Mouse (Mus musculus) heart, postnatal 14 days (tissue): Measurements from ENCODE around the gene Olfr286. TPM values are rescaled to one million over a fixed set of nuclear protein-coding genes. Genes with fewer than 3 reads are reported as not detected.
A peak's percentile ranks its signal among the peaks of the same experiment; 100 is the strongest.

Experiments used
- DNase-seq, 2 experiments: peaks; one replicate each; pipeline ENCODE4 v3.0.0; 2021 to 2022
- intact Hi-C: fragments of 180-260 bp; cut with DNase I; formaldehyde crosslinking; loops from one replicate; pipeline ENCODE4 v1.15.1; 2025
- long read RNA-seq, 2 experiments: library from polyadenylated mRNA; stranded (forward); transcript quantifications; one replicate each; pipeline ENCODE4 v2.0.0; 2021
- total RNA-seq, 2 experiments: library from RNA; stranded (reverse); gene quantifications; 2 replicates each; pipeline ENCODE4 v1.2.3; 2021

Olfr286 gene
- total RNA-seq = not detected
- long read RNA-seq, experiment 1 = 0 reads
- long read RNA-seq, experiment 2 = 0 reads

DNA sequence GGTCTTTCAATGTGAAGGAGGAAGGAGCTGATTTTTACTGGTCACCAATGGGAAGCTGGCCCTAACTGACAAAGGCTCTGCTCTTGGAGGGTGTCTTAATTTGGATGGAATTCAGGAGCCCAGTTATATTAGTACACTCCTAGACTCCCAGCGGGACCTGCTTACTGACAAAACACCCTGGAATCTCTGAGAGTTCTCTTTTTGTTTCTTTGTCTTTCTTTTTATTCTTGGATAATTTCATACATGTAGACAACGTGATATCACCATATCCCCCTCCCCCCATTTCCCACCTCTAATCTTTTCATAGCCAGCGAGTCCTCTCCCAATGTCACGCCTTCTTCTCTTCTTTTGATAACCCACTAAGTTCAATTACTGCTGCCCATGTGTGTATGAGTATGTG lies at the start of gene Olfr286:
Gene Olfr286, minus strand, starts transcription at position 101 of the 400 bp plus-strand sequence.
- no peak for DNase-seq

GRCm38 (mm10) chr15:98257776-98258175 lies 23.5 kb upstream of the Olfr286 start:
- no peak for DNase-seq
- intact Hi-C loops = no loop called here

More for the DNA sequence above, at the start of gene Olfr286:
- intact Hi-C loops = no loop called here

DNA sequence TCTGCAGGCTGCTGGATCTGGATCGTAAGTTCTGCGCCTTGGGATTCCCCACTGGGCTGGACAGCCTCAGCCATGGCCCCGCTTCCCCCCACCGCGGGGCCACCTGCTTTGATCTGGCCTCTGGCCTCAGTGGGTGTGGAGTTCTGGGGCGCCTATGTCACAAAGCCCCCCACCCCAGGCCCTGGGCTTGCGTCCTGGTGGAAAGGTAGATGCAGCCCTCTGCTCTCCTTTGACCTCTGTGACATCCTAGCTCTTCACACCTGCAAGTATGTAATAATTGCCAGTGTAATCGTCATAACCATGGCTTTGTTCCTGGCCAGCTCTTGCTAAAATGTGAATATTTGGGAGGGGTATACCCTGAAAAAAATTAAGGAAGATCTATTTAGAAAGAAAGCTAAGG lies 22.9 kb upstream of the Olfr286 start, which contains the start of gene H1fnt:
Gene H1fnt, minus strand, starts transcription at position 101 of the 400 bp plus-strand sequence.
- intact Hi-C loops = no loop called here
- no peak for DNase-seq

DNA sequence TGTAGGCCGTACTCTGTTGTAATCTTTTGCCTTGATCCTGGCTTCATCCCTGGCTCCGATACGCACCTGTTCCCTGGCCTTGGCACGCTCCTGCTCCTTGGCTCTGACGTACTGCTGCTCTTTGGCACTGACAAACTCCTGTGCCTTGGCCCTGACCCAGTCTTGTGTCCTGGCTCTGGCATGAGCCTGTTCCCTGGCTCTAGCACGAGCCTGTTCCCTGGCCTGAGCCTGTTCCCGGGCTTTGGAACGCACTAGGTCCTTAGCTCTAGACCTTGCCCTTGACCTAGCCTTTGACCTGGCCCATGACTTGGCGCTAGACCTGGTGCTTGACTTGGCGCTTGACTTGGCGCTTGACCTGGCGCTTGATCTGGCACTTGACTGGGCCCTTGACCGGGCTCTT lies 22.0 kb upstream of the Olfr286 start:
- intact Hi-C loops = no loop called here
- no peak for DNase-seq

- intact Hi-C loops = no loop called here
- no peak for DNase-seq
These were observed 1.2 kb upstream of the Olfr286 start for GRCm38 (mm10) chr15:98235442-98235841.

DNA sequence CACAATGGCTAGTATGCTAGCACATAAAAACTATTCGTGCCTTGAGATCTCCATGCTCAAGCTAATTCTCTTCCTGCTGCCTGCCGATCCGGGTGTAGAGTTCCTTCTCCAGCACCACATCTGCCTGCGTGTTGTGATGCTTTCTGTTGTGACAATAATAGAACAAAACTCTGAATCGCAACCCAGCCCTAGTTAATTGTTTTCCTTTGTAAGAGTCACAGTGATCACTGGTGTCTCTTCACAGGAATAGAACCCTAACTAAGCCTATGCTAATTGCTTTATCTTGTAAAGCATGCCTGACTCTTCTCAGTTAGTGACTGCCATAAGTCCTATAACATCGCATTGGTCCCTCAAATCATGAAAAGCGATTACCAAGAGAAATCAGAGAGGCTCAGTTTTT lies 8.2 kb downstream of the Olfr286 start:
- intact Hi-C loops = loop anchor here (1.0 kb wide), 1 partner anchor 24 kb away; no protein-coding TSS in a partner anchor

GRCm38 (mm10) chr15:98225610-98226009 lies 8.6 kb downstream of the Olfr286 start:
- intact Hi-C loops = loop anchor here (1.0 kb wide), 1 partner anchor 23 kb away; no protein-coding TSS in a partner anchor
- no peak for DNase-seq

More for the DNA sequence above, 8.2 kb downstream of the Olfr286 start:
- no peak for DNase-seq

- no peak for DNase-seq
- intact Hi-C loops = no loop called here
These were observed 11.9 kb downstream of the Olfr286 start for GRCm38 (mm10) chr15:98222377-98222776.

DNA sequence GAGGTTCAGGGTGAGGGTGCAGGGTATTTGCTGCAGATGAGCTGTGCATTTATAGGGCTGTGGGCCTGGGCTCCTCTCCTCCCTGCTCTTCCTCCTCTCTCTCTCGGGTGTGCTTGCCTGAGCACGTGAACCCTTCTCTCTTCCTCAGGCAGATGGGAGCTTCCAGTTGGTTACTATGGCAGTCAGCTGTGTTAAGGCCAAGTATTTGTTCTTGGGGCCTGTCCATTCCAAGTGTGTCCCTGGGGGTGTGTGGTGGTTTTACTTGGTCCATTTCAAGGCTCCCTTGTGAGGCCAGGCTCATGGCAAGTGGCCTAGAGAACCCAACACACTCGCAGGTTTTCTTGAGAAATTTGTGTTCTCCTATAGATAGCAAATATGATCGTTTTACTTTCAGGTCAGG lies 13.4 kb downstream of the Olfr286 start, which contains the start of the genes Gm44579 and Olfr287:
Gene Gm44579, minus strand, starts transcription at position 101 of the 400 bp plus-strand sequence.
Gene Olfr287, minus strand, starts transcription at position 180 of the 400 bp plus-strand sequence.
- intact Hi-C loops = no loop called here
- DNase-seq = no peak

DNA sequence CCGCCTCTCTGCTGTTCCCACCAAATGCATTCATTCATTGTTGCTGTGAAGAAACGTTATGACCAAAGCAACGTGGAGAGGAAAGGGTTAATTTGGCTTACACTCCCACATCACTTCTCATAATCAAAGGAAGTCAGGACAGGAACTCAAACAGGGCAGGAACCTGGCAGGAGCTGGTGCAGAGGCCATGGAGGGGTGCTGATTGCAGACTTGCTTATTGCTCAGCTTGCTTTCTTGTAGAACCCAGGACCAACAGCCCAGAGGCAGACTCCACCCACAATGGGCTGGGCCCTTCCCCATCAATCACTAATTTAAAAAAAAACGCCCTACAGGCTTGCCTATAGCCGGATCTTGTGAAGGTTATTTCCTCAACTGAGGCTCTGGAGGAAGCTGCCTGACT lies 20.1 kb downstream of the Olfr286 start:
- no peak for DNase-seq
- intact Hi-C loops = no loop called here

- intact Hi-C loops = no loop called here
- DNase-seq = no peak
These were observed 20.8 kb downstream of the Olfr286 start for GRCm38 (mm10) chr15:98213336-98213870.

DNA sequence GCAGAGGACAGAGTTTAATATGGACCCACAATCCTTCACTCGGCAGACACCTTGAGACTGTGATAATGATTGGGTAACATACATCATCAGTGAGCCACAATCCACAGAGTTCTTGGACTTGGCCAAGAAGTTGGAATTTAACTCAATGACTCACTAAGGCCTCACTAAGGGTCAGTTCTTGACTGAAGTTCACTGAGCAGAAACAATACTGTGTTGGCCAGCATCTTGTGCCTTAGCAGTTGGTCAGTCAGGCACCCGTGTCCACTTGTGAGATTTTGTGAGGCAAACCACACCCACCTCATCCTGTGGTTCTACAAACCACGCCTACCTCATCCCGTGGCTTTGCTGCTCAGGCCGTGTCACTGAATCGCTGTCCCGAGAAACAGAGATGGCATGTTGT lies 24.6 kb downstream of the Olfr286 start:
- intact Hi-C loops = no loop called here
- no peak for DNase-seq

- no peak for DNase-seq
These were observed 38.8 kb downstream of the Olfr286 start, which contains the start of gene Olfr288 for GRCm38 (mm10) chr15:98195442-98195841. Olfr288 (minus strand) TSS chr15:98195542.

DNA sequence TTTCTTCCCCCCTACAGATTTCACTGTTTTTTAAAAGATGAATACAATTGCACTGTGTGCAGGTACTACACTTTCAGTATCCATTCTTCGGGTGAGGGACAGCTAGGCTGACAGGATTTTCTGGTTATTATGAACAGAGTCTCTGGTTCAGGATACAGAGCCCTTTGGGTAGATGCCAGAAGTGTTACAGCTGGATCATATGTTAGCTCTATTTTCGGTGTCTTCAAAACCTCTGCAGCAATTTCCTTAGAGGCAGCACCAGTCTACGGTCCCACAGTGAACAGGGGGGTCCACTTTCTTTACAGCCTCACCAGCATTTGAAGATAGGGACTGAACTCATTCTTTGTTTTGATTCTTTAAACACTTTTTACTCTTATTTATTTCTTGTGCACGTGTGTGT lies 49.8 kb downstream of the Olfr286 start:
- no peak for DNase-seq
- intact Hi-C loops = loop anchor here (5.0 to 10.0 kb wide), 2 partner anchors 290 to 318 kb away; no protein-coding TSS in a partner anchor

More at GRCm38 (mm10) chr15:98195442-98195841, 38.8 kb downstream of the Olfr286 start, which contains the start of gene Olfr288:
- intact Hi-C loops = no loop called here

DNA sequence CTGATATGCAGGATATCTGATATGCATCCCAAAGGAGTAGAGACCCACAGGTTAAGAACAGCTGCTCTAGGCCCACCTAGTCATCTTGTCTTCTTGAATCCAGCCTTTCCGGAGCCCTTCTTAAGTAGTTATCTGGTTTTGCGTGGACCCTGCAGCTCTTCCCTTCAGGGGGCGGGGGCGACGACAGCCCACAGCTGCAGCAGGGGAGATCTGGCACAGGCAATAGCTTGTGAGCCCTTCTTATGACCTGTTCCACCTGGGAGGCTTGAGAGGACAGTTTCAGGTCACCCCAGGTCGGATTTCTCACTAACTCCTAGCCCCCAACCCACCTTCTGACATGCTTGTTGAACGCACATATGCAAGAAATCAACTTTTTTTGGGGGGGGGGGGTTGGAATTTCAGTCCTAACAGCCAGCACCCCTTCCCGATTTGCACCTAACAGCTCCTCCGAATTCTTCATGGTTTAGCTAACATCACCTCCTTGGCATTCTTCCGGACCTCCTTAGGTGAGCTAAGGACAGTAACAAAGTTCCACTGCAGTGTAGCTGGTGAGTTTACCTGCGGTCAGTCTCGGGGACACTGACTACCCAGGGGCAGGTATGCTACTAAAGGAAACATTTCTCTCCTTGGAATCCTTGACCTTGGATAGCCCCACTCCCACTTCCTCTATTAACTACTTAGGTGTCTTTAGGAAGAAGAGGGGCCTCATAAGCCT lies 52.2 kb downstream of the Olfr286 start:
- DNase-seq = no peak
- intact Hi-C loops = loop anchor here (2.0 to 10.0 kb wide), 3 partner anchors 209 to 320 kb away; no protein-coding TSS in a partner anchor

DNA sequence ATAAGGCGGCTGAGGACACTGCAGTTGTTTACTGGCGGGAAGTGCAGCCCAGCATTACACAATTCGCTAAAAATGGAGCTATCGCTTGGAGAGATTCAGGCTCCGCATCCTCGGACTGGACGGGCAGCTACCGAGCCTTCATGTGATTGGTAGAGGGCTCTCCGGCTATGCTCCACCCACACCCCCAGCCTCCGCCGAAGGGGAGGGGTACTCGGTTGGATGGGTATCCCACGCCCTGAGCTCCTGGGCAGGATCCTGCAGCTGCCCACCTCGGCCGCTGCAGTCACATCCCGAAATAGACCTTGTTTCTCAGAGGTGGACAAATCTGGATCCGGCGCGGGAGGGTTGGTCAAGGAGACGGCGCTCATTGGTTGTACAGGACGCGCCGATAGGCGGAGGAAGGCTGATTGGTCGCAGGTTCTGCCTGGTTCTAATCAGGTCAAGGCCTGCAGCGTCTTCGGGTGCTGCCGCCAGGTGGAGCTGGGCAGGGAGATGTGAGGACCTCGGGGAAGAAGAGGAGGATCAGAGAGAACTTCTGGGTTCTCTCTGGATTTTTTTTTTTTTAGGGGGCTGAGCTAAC lies 53.0 kb downstream of the Olfr286 start:
- intact Hi-C loops = loop anchor here (2.0 to 10.0 kb wide), 3 partner anchors 210 to 321 kb away; no protein-coding TSS in a partner anchor
- DNase-seq = peak; percentile 91 to 95

DNA sequence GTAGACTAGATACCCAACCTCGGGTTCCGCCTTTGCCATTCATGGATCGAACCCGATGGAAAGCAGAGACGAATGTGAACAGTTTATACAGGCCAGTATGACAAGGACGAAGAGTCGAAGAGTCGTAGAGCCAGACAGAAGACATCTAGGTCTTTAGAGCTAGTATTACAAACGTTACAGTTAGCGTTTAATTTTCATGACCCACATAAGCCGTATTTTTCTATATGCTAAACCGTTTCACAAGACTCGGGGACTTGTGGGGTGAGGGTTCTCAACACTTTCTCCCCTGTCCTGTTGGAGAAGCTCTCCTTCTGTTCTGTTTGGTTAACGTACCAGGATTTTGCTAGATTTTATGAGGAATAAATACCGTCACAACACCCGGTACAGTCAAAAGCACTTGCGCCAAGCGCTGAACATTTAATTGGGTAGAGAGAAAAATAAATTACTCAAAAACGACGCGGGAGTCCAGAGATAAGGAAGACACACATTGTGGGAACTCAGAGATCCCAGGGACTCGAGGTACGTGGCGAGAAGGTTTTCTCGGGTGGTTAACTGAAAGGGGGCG lies 53.6 kb downstream of the Olfr286 start:
- intact Hi-C loops = loop anchor here (2.0 to 10.0 kb wide), 3 partner anchors 210 to 322 kb away; no protein-coding TSS in a partner anchor
- DNase-seq = no peak

- intact Hi-C loops = no loop called here
- DNase-seq = no peak
These were observed 56.9 kb downstream of the Olfr286 start for GRCm38 (mm10) chr15:98177320-98177719.
